Mouse (Mus musculus) heart, embryonic 14.5 days (tissue): ENCODE measurements around the gene Lrch3. TPM values are rescaled to one million over a fixed set of nuclear protein-coding genes. Genes with fewer than 3 reads are reported as not detected.
"Not testable (repeated sequence)": the region's sequence is repeated elsewhere in the genome, so short reads cannot be mapped to it uniquely, and the experiment has no call there.

Source experiments
- ATAC-seq: fragments of 200-750 bp; cut with Nextera tagmentation; 2 replicates; pipeline ENCODE4 v1.8.0; 2017; ENCODE audit warnings: low read depth, moderate TSS enrichment; ENCODE audit not compliant: insufficient number of reproducible peaks, insufficient read depth, low FRiP score
- H3K27ac ChIP-seq, 2 experiments: fragments of 200-500 bp in 1 of 2; fragments of 300-500 bp in 1 of 2; sonication (generic) in 1 of 2; replicated peaks in 1 of 2; 2 replicates each; pipeline ENCODE4 v1.5.1; 2012 to 2014; ENCODE audit warnings: low read depth in 2 of 2, low read length in 2 of 2, control low read depth in 1 of 2, mild to moderate bottlenecking in 1 of 2, mixed read lengths in 1 of 2; ENCODE audit not compliant: control insufficient read depth in 1 of 2, insufficient read depth in 1 of 2
- H3K27me3 ChIP-seq: fragments of 300-500 bp; sonication (generic); 2 replicates; pipeline ENCODE4 v1.6.1; 2014; ENCODE audit warnings: mild to moderate bottlenecking, low read length, control low read depth; ENCODE audit not compliant: control insufficient read depth, insufficient read depth
- H3K36me3 ChIP-seq: fragments of 300-500 bp; sonication (generic); 2 replicates; pipeline ENCODE4 v1.6.1; 2014; ENCODE audit warnings: mild to moderate bottlenecking, control low read depth, low read length, mixed read lengths; ENCODE audit not compliant: control insufficient read depth, insufficient read depth
- H3K4me1 ChIP-seq, 2 experiments: fragments of 200-500 bp in 1 of 2; fragments of 300-500 bp in 1 of 2; sonication (generic) in 1 of 2; 2 replicates each; pipeline ENCODE4 v1.6.1; 2012 to 2014; ENCODE audit warnings: low read length in 2 of 2, control low read depth in 1 of 2, mixed read lengths in 1 of 2; ENCODE audit not compliant: control insufficient read depth in 2 of 2, insufficient read depth in 2 of 2
- H3K4me2 ChIP-seq: fragments of 300-500 bp; sonication (generic); 2 replicates; pipeline ENCODE4 v1.6.1; 2014; ENCODE audit warnings: mild to moderate bottlenecking, low read length
- H3K4me3 ChIP-seq, 2 experiments: fragments of 200-500 bp in 1 of 2; fragments of 300-500 bp in 1 of 2; sonication (generic) in 1 of 2; 2 replicates each; pipeline ENCODE4 v1.5.1; 2012 to 2014; ENCODE audit warnings: low read length in 2 of 2, mild to moderate bottlenecking in 2 of 2, control low read depth in 1 of 2, low read depth in 1 of 2, moderate library complexity in 1 of 2; ENCODE audit not compliant: control insufficient read depth in 1 of 2, insufficient read depth in 1 of 2
- H3K9ac ChIP-seq: fragments of 300-500 bp; sonication (generic); 2 replicates; pipeline ENCODE4 v1.6.1; 2014; ENCODE audit warnings: mild to moderate bottlenecking, low read length
- H3K9me3 ChIP-seq: fragments of 300-500 bp; sonication (generic); 2 replicates; pipeline ENCODE4 v1.6.1; 2016; ENCODE audit warnings: low read length, control low read depth; ENCODE audit not compliant: control insufficient read depth
- WGBS: fragments of 180-500 bp; shearing (Covaris S2); extraction: QIAGEN DNeasy Blood & Tissue Kit; methylation state at CpG from one replicate; pipeline ENCODE4 v1.1.7; 2014; 5-methylcytosine and 5-hydroxymethylcytosine counted together
- polyA plus RNA-seq: library from polyadenylated mRNA; unstranded; fragments of >200 nt; fragmentation: Nextera tagmentation; extraction: Ambion mirVana; gene quantifications from 2 replicates; pipeline ENCODE4 v1.2.1, GENCODE M21; 2014

Gene Lrch3
- polyA plus RNA-seq, 1 experiment from 2014 or later = 25.4 TPM

DNA sequence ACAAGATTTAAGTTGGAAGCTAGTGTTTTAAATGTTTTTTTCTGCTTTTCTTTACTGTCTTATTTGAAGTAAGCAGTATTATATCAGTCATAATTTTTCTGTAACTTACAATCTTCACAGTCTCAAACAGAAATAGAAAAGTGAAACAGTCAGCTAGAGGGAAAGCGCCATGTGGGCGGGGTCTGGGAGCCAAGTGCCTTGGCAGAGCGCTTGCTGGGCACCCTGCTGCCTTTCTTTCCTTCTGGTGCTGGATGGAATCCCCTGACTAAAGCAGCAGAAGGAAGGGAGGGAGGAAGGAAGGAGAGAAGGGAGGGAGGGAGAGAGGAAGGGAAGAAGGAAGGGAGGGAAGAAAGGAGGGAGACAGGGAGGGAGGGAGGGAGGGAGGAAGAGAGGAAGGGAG, 25.4 kb downstream of the Lrch3 start:
- 36% methylated on average over 3 of the region's 3 CpGs for WGBS
- H3K27me3 ChIP-seq, H3K4me3 ChIP-seq, ATAC-seq, H3K9me3 ChIP-seq, H3K36me3 ChIP-seq, H3K4me2 ChIP-seq, H3K9ac ChIP-seq, H3K27ac ChIP-seq: not testable (repeated sequence)
- H3K4me1 ChIP-seq = peaks cover 2 to 22% of the 10 kb centered on the region in 2 experiments

DNA sequence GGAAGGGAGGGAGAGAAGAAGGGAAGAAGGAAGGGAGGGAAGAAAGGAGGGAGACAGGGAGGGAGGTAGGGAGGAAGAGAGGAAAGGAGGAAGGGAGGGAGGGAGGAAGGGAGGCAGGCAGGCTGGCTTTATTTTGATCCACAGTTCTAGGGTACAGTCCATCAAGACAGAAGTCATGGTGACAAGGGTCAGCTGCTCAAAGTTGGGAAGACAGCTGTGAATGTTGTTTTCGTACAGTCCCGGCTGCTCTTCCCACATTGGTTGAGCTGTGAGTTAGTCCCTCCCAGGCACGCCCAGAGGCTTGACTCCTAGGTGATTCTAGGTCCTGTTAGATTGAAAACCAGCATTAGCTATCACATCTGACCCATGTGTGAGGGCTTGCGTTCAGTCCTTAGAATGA, 25.8 kb downstream of the Lrch3 start:
- not testable (repeated sequence) for H3K4me3 ChIP-seq, H3K9ac ChIP-seq, ATAC-seq, H3K27me3 ChIP-seq, H3K9me3 ChIP-seq, H3K27ac ChIP-seq, H3K36me3 ChIP-seq, H3K4me2 ChIP-seq
- WGBS = 92% methylated on average over 4 of the region's 4 CpGs
- peaks cover 2 to 22% of the 10 kb centered on the region in 2 experiments for H3K4me1 ChIP-seq

DNA sequence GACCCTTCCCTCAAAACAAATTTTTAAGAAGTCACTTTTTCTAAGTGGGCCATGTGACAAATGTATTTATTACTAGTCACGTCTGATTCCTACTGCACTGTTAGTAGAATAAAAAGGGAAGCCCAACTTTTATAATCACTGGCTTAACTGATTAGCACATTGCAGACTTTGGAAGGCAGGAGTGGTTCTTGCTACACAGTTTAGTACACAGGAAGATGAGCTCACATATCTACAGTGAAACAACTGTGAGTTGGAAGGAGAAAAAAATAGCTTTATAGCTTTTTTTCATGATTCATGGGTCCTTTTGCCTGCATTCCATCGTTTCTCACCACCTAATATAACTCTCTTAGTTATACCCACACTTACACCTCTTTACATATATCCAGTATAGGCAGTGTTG, 27.3 kb downstream of the Lrch3 start:
- H3K27me3 ChIP-seq, H3K4me2 ChIP-seq, H3K4me3 ChIP-seq, H3K9ac ChIP-seq, ATAC-seq, H3K27ac ChIP-seq, H3K36me3 ChIP-seq, H3K9me3 ChIP-seq: not testable (repeated sequence)
- H3K4me1 ChIP-seq = peaks cover 0 to 17% of the 10 kb centered on the region in 2 experiments; a peak in 3 of 4 replicates
- WGBS = 70% methylated on average over 2 of the region's 2 CpGs

DNA sequence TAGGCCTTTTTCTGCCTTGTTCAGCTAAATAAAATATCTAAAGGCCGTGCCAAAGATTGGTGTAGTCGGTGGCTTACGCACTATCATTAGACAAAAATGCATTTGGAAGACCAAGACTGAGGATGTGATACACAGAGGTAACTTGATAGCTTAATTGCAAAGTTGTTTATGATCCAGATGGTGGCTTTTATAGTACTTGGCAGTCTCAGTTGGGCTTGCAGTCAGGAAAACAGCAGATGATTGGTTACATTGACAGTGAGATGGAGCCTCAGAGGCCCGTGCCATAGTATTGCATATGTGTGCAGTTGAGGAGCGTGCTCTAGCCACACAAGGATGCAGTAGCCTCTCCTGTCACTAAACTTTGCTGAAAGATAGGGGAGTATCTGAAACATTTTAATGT, 28.8 kb downstream of the Lrch3 start:
- 92% methylated on average over 5 of the region's 5 CpGs for WGBS
- ATAC-seq = no peak

DNA sequence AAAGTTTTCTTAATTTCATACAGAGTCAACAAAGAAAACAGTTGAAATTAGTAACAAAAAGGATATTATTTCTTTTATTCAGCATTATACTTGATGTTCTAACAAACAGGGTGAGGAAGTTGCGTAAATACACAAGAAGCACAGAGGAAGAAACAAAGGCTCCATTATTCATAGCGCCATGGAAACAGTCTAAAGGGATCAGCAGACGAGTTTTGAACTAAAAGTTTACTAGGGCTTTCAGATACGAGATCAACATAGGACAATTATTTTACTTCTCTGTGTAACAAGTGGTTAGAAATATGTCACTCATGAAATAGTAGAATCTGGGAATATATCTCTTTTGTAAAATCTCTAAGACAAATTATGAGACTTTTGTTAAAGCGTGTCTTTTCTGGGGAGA, 31.5 kb downstream of the Lrch3 start:
- H3K27ac ChIP-seq = no peak overlapping the region
- 87% methylated on average over 5 of the region's 5 CpGs for WGBS
- no peak for ATAC-seq
- no peak overlapping the region for H3K4me2 ChIP-seq
- 0 out of 2 replicates have a peak, but pooled peaks cover under 1% of the 10 kb centered on the region for H3K36me3 ChIP-seq
- H3K4me3 ChIP-seq = no peak overlapping the region
- no peaks in the 10 kb centered on the region for H3K4me1 ChIP-seq
- no peak overlapping the region for H3K9ac ChIP-seq
- no peaks in the 10 kb centered on the region for H3K27me3 ChIP-seq
- H3K9me3 ChIP-seq = no peaks in the 10 kb centered on the region

More for the DNA sequence above, 28.8 kb downstream of the Lrch3 start:
- Histone ChIP-seq H3K9me3 (no peaks in the 10 kb centered on the region), H3K4me2 (no peak overlapping the region), H3K4me3 (no peak overlapping the region), H3K4me1 (peaks cover 0 to 9% of the 10 kb centered on the region in 2 experiments; a peak in 3 of 4 replicates), H3K27me3 (no peaks in the 10 kb centered on the region), H3K9ac (no peak overlapping the region), H3K36me3 (no peaks in the 10 kb centered on the region), H3K27ac (no peak overlapping the region)

DNA sequence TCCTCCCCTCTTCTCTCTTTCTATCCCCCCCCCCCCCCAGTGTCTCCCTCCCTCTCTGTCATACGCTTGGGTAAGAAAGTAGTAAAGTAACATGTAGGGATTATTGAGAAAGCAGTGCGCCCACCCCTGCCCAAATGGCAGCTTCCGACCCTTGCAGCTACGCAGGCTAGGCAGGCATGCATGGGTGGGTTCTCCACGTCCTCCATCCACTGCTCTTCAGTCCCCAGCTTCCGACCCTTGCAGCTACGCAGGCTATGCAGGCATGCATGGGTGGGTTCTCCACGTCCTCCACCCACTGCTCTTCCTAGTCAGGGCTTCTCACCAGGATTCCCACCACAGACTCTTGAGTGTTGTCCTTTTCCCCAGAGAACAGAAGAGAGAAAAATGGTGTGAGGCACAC, 34.1 kb downstream of the Lrch3 start:
- Histone ChIP-seq H3K9ac (no peak overlapping the region), H3K27ac (no peak overlapping the region), H3K36me3 (peaks cover 12% of the 10 kb centered on the region; the same call in 1 of the 2 replicates), H3K4me1 (no peaks in the 10 kb centered on the region), H3K9me3 (no peaks in the 10 kb centered on the region), H3K4me2 (no peak overlapping the region), H3K27me3 (no peaks in the 10 kb centered on the region), H3K4me3 (no peak overlapping the region)
- WGBS = 88% methylated on average over 8 of the region's 8 CpGs
- ATAC-seq = no peak

DNA sequence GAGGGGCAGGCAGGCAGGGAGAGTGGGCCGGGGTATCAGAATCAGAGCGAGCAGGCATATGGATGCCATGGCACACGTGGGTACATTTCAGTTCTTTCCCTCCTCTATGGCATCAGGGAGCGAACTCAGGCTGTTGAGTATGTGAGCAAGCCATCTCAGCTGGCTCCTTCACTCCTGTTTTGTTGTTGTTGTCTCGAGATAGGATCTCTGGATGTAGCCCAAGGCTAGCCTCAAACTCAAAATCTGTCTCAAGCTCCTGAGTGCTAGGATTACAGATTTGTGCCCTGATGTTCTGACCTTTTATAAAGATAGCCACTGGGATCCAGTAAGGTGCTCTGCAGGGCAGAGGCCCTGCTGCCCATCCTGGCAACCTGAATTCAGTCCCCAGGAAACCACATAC, 34.8 kb downstream of the Lrch3 start:
- Histone ChIP-seq H3K27ac (no peak overlapping the region), H3K27me3 (no peaks in the 10 kb centered on the region), H3K9me3 (no peaks in the 10 kb centered on the region), H3K4me1 (no peaks in the 10 kb centered on the region), H3K4me2 (no peak overlapping the region), H3K4me3 (no peak overlapping the region), H3K36me3 (peaks cover 13% of the 10 kb centered on the region; the same call in 1 of the 2 replicates), H3K9ac (no peak overlapping the region)
- ATAC-seq = no peak
- WGBS = 94% methylated on average over 5 of the region's 5 CpGs

DNA sequence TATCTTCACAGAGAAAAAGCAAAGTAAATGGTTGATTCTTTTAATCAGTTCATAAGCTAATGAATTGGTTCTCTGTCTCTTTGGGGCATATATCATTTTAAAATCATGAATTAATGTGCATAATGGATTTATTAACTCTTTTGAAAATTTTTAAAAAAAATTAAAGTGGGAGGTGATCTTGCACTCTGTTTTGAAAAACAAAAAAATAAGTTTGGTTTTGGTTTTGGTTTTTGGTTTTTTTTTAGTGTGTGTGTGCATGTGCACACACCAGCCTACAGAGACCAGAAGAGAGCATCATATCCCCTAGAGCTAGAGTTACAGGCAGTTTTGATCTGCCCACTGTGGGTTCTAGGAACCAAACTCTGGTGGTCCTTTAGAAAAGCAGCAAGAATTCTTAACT, 35.4 kb downstream of the Lrch3 start:
- H3K36me3 ChIP-seq = peaks cover 15% of the 10 kb centered on the region; the same call in 1 of the 2 replicates
- no peak overlapping the region for H3K9ac ChIP-seq
- H3K4me2 ChIP-seq = no peak overlapping the region
- H3K27me3 ChIP-seq = no peaks in the 10 kb centered on the region
- no peak for ATAC-seq
- no peak overlapping the region for H3K4me3 ChIP-seq
- no peaks in the 10 kb centered on the region for H3K4me1 ChIP-seq
- no peaks in the 10 kb centered on the region for H3K9me3 ChIP-seq
- no peak overlapping the region for H3K27ac ChIP-seq
